Mouse (Mus musculus): ENCODE measurements around the gene Fam102a.

Gene Fam102a

GRCm38 (mm10) chr2:32608141-32608777 lies 73.1 kb downstream of the Fam102a start:
- no peak for DNase-seq (ENCODE audit: low spot score in 2 of 2)

DNA sequence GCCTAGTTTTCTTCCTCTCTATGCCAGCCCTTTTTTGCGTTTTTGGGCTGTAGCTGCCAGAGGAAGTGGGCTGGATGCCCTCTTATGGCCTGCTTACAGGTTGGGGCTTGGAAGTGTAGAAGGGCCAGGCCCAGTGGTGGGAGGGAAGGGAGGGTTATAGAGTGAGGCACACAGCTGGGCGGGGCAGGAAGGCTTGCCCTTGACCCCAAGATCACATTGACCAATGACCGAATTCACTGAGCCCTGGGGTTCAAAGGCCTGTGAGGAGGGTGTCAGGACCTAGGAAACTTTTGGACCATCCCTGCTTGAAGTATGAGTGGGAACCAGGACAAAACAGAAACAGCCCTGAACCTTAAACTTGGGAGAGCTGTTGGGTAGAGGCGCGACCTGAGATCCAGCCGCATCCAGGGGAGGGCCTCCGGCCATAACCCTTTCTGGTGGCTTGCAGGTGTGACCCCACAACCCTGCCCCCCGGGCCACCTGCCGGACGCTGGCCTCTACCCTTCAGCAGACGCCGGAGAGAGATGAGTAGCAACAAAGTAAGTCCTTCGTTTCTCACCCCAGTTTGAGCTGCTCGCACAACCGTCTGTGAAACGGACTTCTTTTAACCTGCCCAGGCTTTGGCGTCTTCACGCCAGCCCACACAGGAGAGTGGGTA lies 73.8 kb downstream of the Fam102a start:
- DNase-seq (ENCODE audit: low spot score in 2 of 2) = no peak

DNA sequence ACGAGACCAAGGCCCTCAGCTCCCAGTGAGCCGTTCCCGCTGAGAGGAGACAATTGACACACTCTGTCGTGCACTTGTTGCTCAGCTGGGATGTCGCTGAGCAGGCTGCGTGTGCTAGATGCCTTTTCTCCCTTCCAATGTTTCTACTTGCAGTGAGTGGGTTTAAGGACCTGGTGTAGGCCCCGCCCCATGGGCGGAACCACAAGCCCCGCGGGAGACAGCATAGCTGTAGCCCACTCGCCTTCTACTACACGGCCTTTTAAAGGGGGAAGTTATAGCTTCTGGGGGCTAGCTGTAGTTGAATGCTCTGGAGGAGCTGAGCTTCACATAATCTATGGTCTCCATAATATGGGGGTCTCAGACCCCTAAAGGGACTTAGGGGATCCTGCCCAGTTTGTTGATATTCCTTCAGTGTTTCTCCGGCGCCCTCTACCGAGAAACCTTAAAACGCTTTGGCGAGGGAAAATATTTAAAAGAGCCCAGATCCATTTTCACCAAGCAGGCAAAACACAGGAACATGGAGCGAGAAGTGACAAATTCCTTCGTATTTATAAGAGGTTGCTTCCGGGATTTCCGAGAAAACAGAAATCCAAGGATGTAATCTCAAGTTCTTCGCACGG lies 75.6 kb downstream of the Fam102a start:
- DNase-seq (ENCODE audit: low spot score in 2 of 2) = no peak

- DNase-seq (ENCODE audit: low spot score in 2 of 2) = no peak
These were observed 77.1 kb downstream of the Fam102a start for GRCm38 (mm10) chr2:32612274-32612673.

- DNase-seq (ENCODE audit: low spot score in 2 of 2) = no peak
These were observed 82.0 kb downstream of the Fam102a start for GRCm38 (mm10) chr2:32617109-32617508.

- DNase-seq (ENCODE audit: low spot score in 2 of 2) = no peak
These were observed 82.5 kb downstream of the Fam102a start for GRCm38 (mm10) chr2:32617601-32618000.

DNA sequence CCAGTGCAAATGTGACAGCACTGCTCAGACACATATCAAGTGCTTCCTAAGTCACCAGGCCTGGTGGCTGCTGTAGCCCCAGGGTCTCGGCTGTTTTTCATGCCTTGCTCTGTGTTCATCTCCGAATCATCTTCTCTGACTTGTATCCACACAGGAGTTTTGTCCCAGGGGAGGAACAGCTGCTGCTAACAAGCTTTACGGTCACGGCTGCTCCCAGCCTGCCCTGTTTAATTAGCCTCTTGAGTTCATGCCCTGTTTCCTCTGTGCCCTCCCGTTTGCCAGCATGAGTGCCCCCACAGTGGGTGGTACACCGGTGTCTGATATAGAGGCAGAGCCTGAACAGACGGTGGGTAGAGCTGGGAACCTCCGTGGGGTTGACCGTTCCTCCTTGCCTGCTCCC lies 82.9 kb downstream of the Fam102a start:
- no peak for DNase-seq (ENCODE audit: low spot score in 2 of 2)
